Mouse (Mus musculus): ENCODE data around the gene Zfp872. TPM values are rescaled to one million over a fixed set of nuclear protein-coding genes. Genes with fewer than 3 reads are reported as not detected.

Zfp872 gene
- polyA plus RNA-seq (2014; fragmentation: Illumina TruSeq; extraction: RNeasy Lipid Tissue Mini Kit (QIAGEN cat#74804)), result 4.7 TPM

DNA sequence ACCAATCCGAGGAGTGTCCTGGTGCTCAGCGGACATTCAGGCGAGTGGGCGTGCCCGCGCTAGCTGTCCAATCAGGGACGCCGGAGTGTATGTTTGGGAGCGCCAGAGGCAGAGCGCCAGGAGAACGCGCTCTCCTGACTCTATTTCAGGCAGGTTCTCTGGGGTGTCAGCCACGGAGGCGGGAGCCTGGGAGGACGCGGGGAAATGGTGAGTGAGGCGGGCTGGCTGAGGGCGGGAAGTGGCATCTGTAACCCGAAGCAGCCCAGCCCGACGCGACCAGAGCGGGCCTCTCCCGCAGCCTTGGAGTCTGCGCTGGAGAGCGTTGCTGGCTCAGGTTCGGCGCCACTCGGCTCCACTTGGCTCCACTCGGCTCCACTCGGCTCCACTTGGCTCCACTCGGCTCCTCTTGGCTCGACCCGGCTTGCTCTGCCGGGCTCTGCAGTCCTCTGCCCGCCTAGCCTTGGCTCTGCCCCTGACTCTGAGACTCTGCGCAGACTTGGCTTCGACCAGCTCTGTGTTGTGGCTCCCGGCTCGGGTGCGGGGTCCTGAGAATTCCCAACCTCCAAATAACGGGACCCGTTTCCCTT is at the start of gene Zfp872:
Gene Zfp872 (plus strand): TSS at position 66 of the 587 bp plus-strand sequence.

DNA sequence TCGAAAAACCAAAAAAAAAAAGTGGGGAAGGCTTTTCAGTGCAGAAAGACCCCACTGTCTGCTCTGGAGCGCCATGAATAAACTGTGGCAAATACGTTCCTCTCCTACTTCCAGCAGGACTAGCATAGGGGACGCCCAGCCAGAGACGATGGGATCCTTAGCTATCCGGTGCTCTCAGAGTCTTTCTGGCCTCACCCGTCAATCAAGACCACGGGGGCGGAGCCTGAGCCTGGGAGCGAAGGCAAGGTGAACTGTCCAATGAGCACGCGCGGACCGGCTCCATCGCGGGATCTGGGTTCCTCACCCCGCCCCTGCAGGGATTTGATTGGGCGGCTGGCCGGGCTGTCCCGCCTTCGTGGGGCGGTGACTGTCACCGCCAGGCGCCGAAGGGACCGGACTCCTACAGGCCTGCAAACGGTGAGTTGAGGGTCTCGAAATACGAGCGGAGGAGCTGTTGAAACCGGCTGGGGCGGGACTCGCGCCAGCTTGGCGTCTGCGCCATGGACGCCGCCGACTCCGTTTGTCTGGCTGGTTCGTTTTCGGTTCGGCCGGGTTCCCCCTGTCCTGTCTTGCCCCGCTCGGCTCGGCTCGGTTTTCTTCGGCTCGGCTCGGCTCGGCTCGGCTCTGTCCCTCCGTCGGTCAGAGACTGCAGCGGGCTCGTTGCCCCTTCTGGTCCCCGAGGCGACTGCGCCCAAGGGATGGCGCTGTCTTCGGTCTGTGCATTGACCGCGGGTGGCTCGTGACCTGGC is 31.2 kb upstream of the Zfp872 start, which contains the start of gene Pigyl:
Gene Pigyl (plus strand): TSS at position 350 of the 749 bp plus-strand sequence.

DNA sequence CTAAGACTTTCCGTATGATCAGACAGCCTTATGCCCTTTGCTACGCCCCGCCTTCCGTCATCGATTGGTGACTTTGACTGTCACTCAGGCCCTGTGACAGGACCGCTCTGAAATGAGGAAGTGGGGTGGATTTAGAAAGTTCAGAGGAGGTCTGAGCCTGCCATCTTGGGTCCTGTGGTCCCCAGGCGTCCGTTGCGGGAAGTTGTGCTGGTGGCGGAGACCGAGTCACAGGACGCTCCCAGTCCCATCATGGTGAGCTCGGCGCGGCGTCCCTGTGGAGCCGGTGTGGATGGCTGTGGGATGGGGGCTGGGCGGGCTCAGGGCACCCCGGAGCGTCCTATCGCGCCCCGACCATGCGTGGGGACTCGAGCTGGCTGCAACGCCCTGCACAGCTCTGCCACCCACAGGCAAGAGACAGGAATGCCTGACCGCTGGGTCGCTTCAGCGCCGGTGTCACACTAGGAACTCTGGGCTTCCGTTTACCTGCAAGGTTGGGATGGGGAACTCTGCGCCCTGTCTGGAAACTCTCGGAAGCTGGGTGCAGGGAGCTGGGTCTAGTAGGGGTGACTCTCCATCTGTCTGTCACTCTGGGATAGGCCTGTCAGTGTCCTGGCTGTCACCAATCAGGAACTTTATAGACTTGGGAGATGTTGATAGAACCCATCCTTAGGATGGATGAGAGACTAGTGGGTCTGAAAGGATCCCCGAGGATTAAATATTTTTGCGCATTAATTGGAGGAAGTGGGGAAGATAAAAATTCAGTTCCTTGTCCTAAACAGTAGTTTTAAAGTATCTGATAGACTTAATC is 37.9 kb downstream of the Zfp872 start, which contains the start of gene Zfp809:
Gene Zfp809 (plus strand): TSS at position 134 of the 808 bp plus-strand sequence.

Other genes with a start within 250 kb of the Zfp872 start
- gene Swsap1, start 232.3 kb upstream of the Zfp872 start, polyA plus RNA-seq (2014; fragmentation: Illumina TruSeq; extraction: RNeasy Lipid Tissue Mini Kit (QIAGEN cat#74804)), result 4.3 TPM
- gene Epor, start 224.6 kb upstream of the Zfp872 start, polyA plus RNA-seq (2014; fragmentation: Illumina TruSeq; extraction: RNeasy Lipid Tissue Mini Kit (QIAGEN cat#74804)), result not detected
- gene Rgl3, start 198.6 kb upstream of the Zfp872 start, polyA plus RNA-seq (2014; fragmentation: Illumina TruSeq; extraction: RNeasy Lipid Tissue Mini Kit (QIAGEN cat#74804)), result 0.26 TPM
- 0.77 TPM for gene Ccdc151, start 185.5 kb upstream of the Zfp872 start, polyA plus RNA-seq (2014; fragmentation: Illumina TruSeq; extraction: RNeasy Lipid Tissue Mini Kit (QIAGEN cat#74804))
- 7.8 TPM for gene Prkcsh, start 185.3 kb upstream of the Zfp872 start, polyA plus RNA-seq (2014; fragmentation: Illumina TruSeq; extraction: RNeasy Lipid Tissue Mini Kit (QIAGEN cat#74804))
- 0.29 TPM for gene Elavl3, start 136.1 kb upstream of the Zfp872 start, polyA plus RNA-seq (2014; fragmentation: Illumina TruSeq; extraction: RNeasy Lipid Tissue Mini Kit (QIAGEN cat#74804))
- not detected for gene Gm49318, start 116.8 kb upstream of the Zfp872 start, polyA plus RNA-seq (2014; fragmentation: Illumina TruSeq; extraction: RNeasy Lipid Tissue Mini Kit (QIAGEN cat#74804))
- gene Zfp653, start 116.7 kb upstream of the Zfp872 start, polyA plus RNA-seq (2014; fragmentation: Illumina TruSeq; extraction: RNeasy Lipid Tissue Mini Kit (QIAGEN cat#74804)), result not detected
- 2.0 TPM for gene Ecsit, start 102.7 kb upstream of the Zfp872 start, polyA plus RNA-seq (2014; fragmentation: Illumina TruSeq; extraction: RNeasy Lipid Tissue Mini Kit (QIAGEN cat#74804))
- gene Cnn1, start 88.9 kb upstream of the Zfp872 start, polyA plus RNA-seq (2014; fragmentation: Illumina TruSeq; extraction: RNeasy Lipid Tissue Mini Kit (QIAGEN cat#74804)), result 270 TPM
- 7.4 TPM for gene Elof1, start 70.9 kb upstream of the Zfp872 start, polyA plus RNA-seq (2014; fragmentation: Illumina TruSeq; extraction: RNeasy Lipid Tissue Mini Kit (QIAGEN cat#74804))
- gene Acp5, start 52.4 kb upstream of the Zfp872 start, polyA plus RNA-seq (2014; fragmentation: Illumina TruSeq; extraction: RNeasy Lipid Tissue Mini Kit (QIAGEN cat#74804)), result 0.46 TPM
- gene Pigyl, start 31.2 kb upstream of the Zfp872 start, polyA plus RNA-seq (2014; fragmentation: Illumina TruSeq; extraction: RNeasy Lipid Tissue Mini Kit (QIAGEN cat#74804)), result 2.9 TPM
- 84.3 TPM for gene Zfp809, start 37.6 kb downstream of the Zfp872 start, polyA plus RNA-seq (2014; fragmentation: Illumina TruSeq; extraction: RNeasy Lipid Tissue Mini Kit (QIAGEN cat#74804))
- gene Zfp599, start 71.8 kb downstream of the Zfp872 start, polyA plus RNA-seq (2014; fragmentation: Illumina TruSeq; extraction: RNeasy Lipid Tissue Mini Kit (QIAGEN cat#74804)), result 3.5 TPM
- gene Zfp810, start 119.6 kb downstream of the Zfp872 start, polyA plus RNA-seq (2014; fragmentation: Illumina TruSeq; extraction: RNeasy Lipid Tissue Mini Kit (QIAGEN cat#74804)), result 29.3 TPM
- gene Anln, start 201.1 kb downstream of the Zfp872 start, polyA plus RNA-seq (2014; fragmentation: Illumina TruSeq; extraction: RNeasy Lipid Tissue Mini Kit (QIAGEN cat#74804)), result 54.5 TPM
- 3.1 TPM for gene 9530077C05Rik, start 223.4 kb downstream of the Zfp872 start, polyA plus RNA-seq (2014; fragmentation: Illumina TruSeq; extraction: RNeasy Lipid Tissue Mini Kit (QIAGEN cat#74804))